Mouse (Mus musculus) gastrocnemius, postnatal 14 days (tissue): ENCODE measurements at regions not wholly inside any gene's neighbourhood (a gene's known extent, or its start where the extent isn't known, plus 50 kb on each side); places are given as distances from the start of the nearest gene placed in this dataset.
"Not testable (repeated sequence)": the region's sequence is repeated elsewhere in the genome, so short reads cannot be mapped to it uniquely, and the experiment has no call there.

Experiments
- DNase-seq: peaks from one replicate; pipeline ENCODE4 v3.0.0; 2021; ENCODE audit warnings: mixed read lengths
- intact Hi-C: fragments of 180-260 bp; cut with DNase I; formaldehyde crosslinking; loops from one replicate; pipeline ENCODE4 v1.15.1; 2025; ENCODE audit warnings: low total_unique reads

- DNase-seq, result no peak
- intact Hi-C loops, result no loop called here
These were observed 396.0 kb upstream of the Klhl29 start for GRCm38 (mm10) chr12:5771399-5771978.

- intact Hi-C loops, result no loop called here
These were observed 395.0 kb upstream of the Klhl29 start for GRCm38 (mm10) chr12:5770531-5770930.

GRCm38 (mm10) chr12:5764445-5765170 lies 389.1 kb upstream of the Klhl29 start:
- no peak for DNase-seq
- intact Hi-C loops, result no loop called here

More at GRCm38 (mm10) chr12:5770531-5770930, 395.0 kb upstream of the Klhl29 start:
- DNase-seq, result no peak

- DNase-seq, result no peak
- intact Hi-C loops, result no loop called here
These were observed 388.5 kb upstream of the Klhl29 start for GRCm38 (mm10) chr12:5764026-5764425.

DNA sequence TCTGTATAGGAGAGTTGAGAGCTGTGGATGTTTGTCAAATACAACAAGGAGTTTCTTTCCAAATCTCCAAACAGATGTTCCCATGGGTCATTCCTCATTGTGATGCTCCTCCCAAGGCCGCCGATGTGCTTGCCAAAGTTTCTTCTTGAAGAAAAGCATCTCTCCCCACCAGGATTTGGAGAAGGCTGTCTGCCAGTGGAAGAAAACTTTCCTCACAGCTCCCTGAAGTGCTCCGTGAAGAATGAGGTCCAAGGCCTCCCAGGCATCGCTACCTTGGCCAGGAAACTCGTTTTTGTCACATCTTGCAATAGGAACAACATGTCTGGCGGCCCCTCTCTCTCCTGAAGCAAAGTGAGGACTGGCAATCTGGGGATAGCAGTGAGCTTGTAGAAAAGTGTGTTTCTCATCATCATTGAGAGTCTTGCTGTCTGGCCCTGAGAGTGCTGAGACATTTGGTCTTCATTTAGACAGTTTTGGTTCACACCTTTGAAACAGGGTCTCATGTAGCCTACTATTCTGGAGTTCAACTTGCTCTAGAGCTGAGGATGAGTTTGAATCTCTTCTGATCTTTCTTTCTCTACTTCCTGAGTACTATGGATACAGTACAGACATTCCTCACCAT lies 386.9 kb upstream of the Klhl29 start:
- intact Hi-C loops, result no loop called here

GRCm38 (mm10) chr12:5759485-5759884 lies 384.0 kb upstream of the Klhl29 start:
- no peak for DNase-seq
- intact Hi-C loops, result no loop called here

More for the DNA sequence above, 386.9 kb upstream of the Klhl29 start:
- DNase-seq, result peak; percentile 66

DNA sequence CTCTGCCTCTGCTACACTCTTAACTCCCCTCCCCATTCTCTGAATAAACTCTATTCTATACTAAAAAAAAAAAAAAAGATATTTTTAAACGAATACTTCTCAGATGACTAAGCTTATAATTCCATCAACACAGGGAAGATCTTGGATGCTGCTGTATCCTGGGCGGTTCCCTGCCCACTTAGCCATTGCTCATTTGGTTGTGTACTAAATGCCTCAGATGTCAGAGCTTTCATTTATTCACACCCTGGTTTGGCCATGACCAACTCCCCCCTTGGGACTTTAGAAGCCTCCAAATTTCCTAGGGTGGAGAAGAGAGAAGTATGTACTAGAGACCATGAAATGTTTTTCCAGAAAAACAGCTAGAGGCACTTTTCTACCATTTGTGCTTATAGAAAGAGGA lies 382.3 kb upstream of the Klhl29 start:
- intact Hi-C loops, result no loop called here
- DNase-seq, result no peak

DNA sequence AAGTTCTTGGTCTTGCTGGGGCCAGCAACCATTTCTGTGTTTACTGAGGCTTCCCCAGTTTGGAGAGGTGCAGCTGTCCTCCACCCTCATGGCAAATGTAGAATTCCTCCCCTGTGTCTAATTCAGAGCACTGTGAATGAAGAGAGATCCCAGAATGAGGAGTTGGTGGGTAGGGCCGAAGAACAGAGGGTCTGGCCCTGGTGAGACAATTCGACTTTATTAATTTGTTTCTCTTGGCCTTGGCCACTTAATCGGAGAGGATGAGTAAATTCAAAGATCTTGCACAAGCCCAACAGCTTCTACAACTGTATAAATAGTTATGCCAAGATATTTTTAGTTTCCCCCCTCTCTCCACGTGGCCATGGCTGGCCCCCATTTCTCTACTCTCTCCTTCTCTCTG lies 381.9 kb upstream of the Klhl29 start:
- intact Hi-C loops, result no loop called here
- DNase-seq, result no peak

- intact Hi-C loops, result no loop called here
- no peak for DNase-seq
These were observed 378.3 kb upstream of the Klhl29 start for GRCm38 (mm10) chr12:5753831-5754230.

- DNase-seq, result no peak
- intact Hi-C loops, result no loop called here
These were observed 368.7 kb upstream of the Klhl29 start for GRCm38 (mm10) chr12:5744086-5744709.

- intact Hi-C loops, result no loop called here
- no peak for DNase-seq
These were observed 360.6 kb upstream of the Klhl29 start for GRCm38 (mm10) chr12:5736066-5736465.

DNA sequence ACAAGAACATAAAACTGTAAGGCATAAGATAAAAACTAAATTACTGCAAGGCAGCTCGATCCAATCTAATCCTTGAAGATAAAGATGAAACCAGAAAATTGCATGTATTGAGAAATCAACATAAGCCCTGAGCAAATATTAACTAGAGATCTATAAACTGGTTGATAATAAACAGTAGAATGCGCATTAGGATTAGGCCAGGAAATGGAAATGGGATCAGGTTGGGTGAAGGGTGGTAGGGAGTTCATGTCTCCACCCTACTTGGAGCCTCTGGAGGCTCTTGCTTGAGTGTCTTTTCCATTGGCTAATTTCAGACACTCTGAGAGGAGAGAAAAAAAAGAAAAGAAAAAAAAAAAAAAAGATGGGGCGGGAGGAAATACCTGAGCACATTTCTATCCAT lies 359.4 kb upstream of the Klhl29 start:
- no peak for DNase-seq
- intact Hi-C loops, result no loop called here

- intact Hi-C loops, result no loop called here
- no peak for DNase-seq
These were observed 347.6 kb upstream of the Klhl29 start for GRCm38 (mm10) chr12:5723113-5723512.

DNA sequence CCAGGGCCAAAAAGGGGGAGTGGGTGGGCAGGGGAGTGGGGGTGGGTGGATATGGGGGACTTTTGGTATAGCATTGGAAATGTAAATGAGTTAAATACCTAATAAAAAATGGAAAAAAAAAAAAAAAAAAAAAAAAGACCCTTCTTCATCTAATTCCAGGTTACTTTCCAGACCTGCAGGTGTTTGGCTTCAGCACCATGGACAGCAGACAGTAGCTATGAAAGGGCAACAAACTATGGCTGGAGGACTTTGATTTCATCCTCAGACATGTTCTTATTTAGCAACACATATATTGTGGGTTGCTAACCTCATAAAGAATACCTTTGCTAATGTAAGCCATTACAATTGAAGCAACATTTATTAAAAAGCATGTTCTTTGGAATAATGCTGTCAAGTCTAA lies 342.0 kb upstream of the Klhl29 start:
- DNase-seq, intact Hi-C loops: not testable (repeated sequence)

DNA sequence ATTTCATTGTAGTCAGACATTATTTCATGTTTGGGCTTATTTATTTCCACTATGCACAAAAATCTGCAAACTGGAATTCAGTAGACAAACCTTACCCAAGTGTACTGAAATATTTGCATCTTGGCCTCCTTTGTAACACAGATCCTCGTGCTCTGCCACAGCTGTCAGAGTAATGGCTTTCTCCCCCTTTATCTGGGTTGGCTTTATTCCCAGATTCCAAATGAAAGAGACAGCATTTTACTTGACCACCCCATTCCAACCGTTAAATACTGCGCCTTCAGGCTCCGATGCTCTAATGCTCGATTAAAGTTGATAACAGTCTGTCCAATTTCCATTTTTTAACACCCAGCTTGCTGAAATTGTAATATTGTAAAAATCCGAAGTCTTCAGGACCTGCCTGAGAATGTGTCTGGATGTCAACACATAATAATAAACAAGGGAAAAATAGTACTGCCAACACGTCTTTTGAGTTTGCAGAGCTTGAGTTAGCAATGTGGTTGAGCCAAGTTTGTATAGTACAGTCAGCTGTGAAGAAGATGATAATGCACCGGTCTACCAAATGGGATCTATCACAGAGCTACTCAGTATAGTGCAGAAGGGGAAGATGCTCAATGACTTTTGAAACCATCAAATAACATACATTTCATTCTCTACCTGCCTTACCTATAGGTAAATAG lies 323.4 kb upstream of the Klhl29 start:
- no peak for DNase-seq
- intact Hi-C loops, result no loop called here

- intact Hi-C loops, result no loop called here
- no peak for DNase-seq
These were observed 306.7 kb upstream of the Klhl29 start for GRCm38 (mm10) chr12:5682182-5682581.

DNA sequence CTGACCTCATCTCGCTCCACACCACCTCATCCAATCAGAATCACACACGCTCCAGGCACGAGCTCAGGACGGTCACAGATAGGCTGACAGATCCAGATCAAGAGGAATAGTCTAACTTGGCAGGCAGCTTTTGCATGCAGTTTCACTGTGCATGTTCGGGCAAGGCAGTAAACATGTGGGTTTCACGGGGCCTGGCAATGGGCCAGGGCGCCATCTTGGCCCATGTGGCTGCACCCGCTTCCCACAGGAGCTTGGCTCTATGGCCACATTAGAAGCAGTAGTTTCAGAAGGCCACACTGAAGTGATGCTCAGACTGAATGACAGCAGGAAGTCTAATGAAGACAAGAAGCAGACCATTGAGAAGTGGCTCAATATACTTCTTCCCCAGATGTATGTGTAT lies 302.6 kb upstream of the Klhl29 start:
- DNase-seq, intact Hi-C loops: not testable (repeated sequence)

- DNase-seq, result peak; percentile 11
- intact Hi-C loops, result no loop called here
These were observed 293.0 kb upstream of the Klhl29 start for GRCm38 (mm10) chr12:5668486-5668885.

GRCm38 (mm10) chr12:5637571-5638275 lies 262.2 kb upstream of the Klhl29 start:
- no peak for DNase-seq
- intact Hi-C loops, result no loop called here
